Mouse (Mus musculus) myocyte (in vitro differentiated cells): ENCODE measurements around the gene Gm49601.
A peak's percentile ranks its signal among the peaks of the same experiment; 100 is the strongest.

Experiments used
- E2F4 ChIP-seq: IDR thresholded peaks from one replicate; pipeline ENCODE4 v1.6.1; 2011; ENCODE audit warnings: mild to moderate bottlenecking, control low read depth, moderate library complexity; ENCODE audit not compliant: insufficient read depth
- MAX ChIP-seq: IDR thresholded peaks from one replicate; pipeline ENCODE4 v1.6.1; 2011; ENCODE audit warnings: low read depth, mild to moderate bottlenecking, control low read depth
- MYOG ChIP-seq, 3 experiments: IDR thresholded peaks; one replicate each; pipeline ENCODE4 v1.6.1; 2011; ENCODE audit warnings: control low read depth in 2 of 3, low read depth in 2 of 3, mild to moderate bottlenecking in 2 of 3; ENCODE audit not compliant: insufficient read length in 2 of 3, control insufficient read depth in 1 of 3, insufficient read depth in 1 of 3
- POLR2A ChIP-seq: IDR thresholded peaks from one replicate; pipeline ENCODE4 v1.6.1; 2011; ENCODE audit warnings: low read depth, mild to moderate bottlenecking, control low read depth, moderate library complexity; ENCODE audit not compliant: insufficient read length
- TCF12 ChIP-seq: IDR thresholded peaks from one replicate; pipeline ENCODE4 v1.6.1; 2011; ENCODE audit warnings: mild to moderate bottlenecking, control low read depth; ENCODE audit not compliant: poor library complexity, insufficient read depth, severe bottlenecking

- TF ChIP-seq E2F4 = no peak
- TF ChIP-seq TCF12 = no peak
- TF ChIP-seq POLR2A = peak; percentile 94
- TF ChIP-seq MAX = no peak
- no peak for TF ChIP-seq MYOG (IDR thresholded peaks at IDR 0.05; ENCODE audit: control insufficient read depth in 1 of 3, insufficient read depth in 1 of 3, insufficient read length in 2 of 3, low read depth in 2 of 3)
Observed at GRCm38 (mm10) chr16:18586906-18587546, 39.2 kb downstream of the Gm49601 start.
